Mouse (Mus musculus): ENCODE measurements around the gene Gm20388.

DNA sequence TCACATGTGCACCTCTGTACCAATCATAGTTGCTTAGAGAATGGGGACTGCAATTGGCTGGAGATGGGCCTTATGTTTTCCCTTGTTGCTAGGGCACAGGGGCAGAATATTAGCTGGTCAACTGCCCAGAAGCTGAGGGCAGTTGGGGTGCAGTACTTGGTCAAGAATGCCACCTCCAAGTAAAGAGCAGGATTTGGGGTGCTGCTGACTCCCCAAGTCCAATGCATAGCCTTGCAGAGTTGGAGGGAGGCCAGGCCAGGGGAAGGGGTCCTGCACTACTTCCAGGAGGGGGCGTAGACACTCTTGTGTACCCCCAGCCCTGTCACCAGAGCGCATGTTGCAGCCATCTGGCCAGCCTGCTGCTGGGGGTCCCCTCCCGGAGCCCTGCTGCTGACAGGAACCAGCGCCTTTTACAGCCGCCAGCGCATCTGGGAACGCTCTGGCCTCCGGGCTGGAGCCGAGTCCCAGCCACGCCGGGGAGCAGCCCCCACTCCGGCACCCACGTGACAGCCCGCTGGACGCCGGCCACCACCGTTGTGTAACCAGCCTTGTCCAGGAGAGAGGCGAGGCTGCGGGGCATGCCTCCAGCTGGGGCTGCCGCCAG is 280.3 kb downstream of the Gm20388 start:
- TF ChIP-seq GATA1 (IDR thresholded peaks at IDR 0.05; ENCODE audit: low read length) = no peak
- TF ChIP-seq TAL1 (IDR thresholded peaks at IDR 0.05; ENCODE audit: low read length) = no peak

Data from erythroblast, embryonic 14.5 days (primary cell).